Mouse (Mus musculus) heart, postnatal 0 days (tissue): Measurements from ENCODE around the gene Klf7. TPM values are rescaled to one million over a fixed set of nuclear protein-coding genes. Genes with fewer than 3 reads are reported as not detected.

ENCODE experiments used
- ATAC-seq: fragments of 200-750 bp; cut with Nextera tagmentation; 2 replicates; pipeline ENCODE4 v1.8.0; 2017; ENCODE audit warnings: low read depth, moderate number of reproducible peaks, moderate library complexity; ENCODE audit not compliant: insufficient read depth
- DNase-seq: peaks from one replicate; pipeline ENCODE4 v3.0.0-alpha.2; 2016; ENCODE audit warnings: low spot score
- H3K27ac ChIP-seq: fragments of 300-500 bp; sonication (generic); 2 replicates; pipeline ENCODE4 v1.5.1; 2014; ENCODE audit warnings: low read depth, mild to moderate bottlenecking
- H3K27me3 ChIP-seq: fragments of 300-500 bp; sonication (generic); 2 replicates; pipeline ENCODE4 v1.6.1; 2014; ENCODE audit warnings: low read length, mixed read lengths; ENCODE audit not compliant: control insufficient read depth, insufficient read depth
- H3K36me3 ChIP-seq: fragments of 300-500 bp; sonication (generic); replicated peaks from 2 replicates; pipeline ENCODE4 v1.6.1; 2014; ENCODE audit warnings: low read length, mixed read lengths; ENCODE audit not compliant: control insufficient read depth, insufficient read depth
- H3K4me1 ChIP-seq: fragments of 300-500 bp; sonication (generic); 2 replicates; pipeline ENCODE4 v1.6.1; 2014; ENCODE audit warnings: antibody characterized with exemption; ENCODE audit not compliant: control insufficient read depth, insufficient read depth
- H3K4me2 ChIP-seq: fragments of 300-500 bp; sonication (generic); 2 replicates; pipeline ENCODE4 v1.6.1; 2014; ENCODE audit warnings: low read depth, mild to moderate bottlenecking, low read length, moderate library complexity
- H3K4me3 ChIP-seq: fragments of 300-500 bp; sonication (generic); 2 replicates; pipeline ENCODE4 v1.5.1; 2014; ENCODE audit warnings: low read depth, low read length
- H3K9ac ChIP-seq: fragments of 300-500 bp; sonication (generic); replicated peaks from 2 replicates; pipeline ENCODE4 v1.6.1; 2014; ENCODE audit warnings: low read depth, low read length, mixed read lengths
- H3K9me3 ChIP-seq: fragments of 300-500 bp; sonication (generic); replicated peaks from 2 replicates; pipeline ENCODE4 v1.6.1; 2016; ENCODE audit warnings: low read length; ENCODE audit not compliant: control insufficient read depth
- CTCF ChIP-seq: IDR thresholded peaks from 2 replicates; pipeline ENCODE4 v1.5.1; 2016; ENCODE audit warnings: antibody characterized with exemption, control low read depth, low read depth
- EP300 ChIP-seq: IDR thresholded peaks from 2 replicates; pipeline ENCODE4 v1.6.1; 2016; ENCODE audit warnings: antibody characterized with exemption, low read depth
- WGBS: fragments of 180-500 bp; shearing (Covaris S2); extraction: QIAGEN DNeasy Blood & Tissue Kit; methylation state at CpG from one replicate; pipeline ENCODE4 v1.1.7; 2014; 5-methylcytosine and 5-hydroxymethylcytosine counted together
- polyA plus RNA-seq: library from polyadenylated mRNA; unstranded; fragments of >200 nt; fragmentation: Nextera tagmentation; extraction: Ambion mirVana; gene quantifications from 2 replicates; pipeline ENCODE4 v1.2.1, GENCODE M21; 2015
- total RNA-seq: library from RNA; depleted of rRNA; stranded (reverse); fragments of >200 nt; gene quantifications from 2 replicates; pipeline ENCODE4 v1.2.3, GENCODE M21; 2014; ENCODE audit warnings: low replicate concordance

Klf7 gene
- total and polyA plus RNA-seq, 2 experiments from 2014 or later = 8.6 to 17.4 TPM

DNA sequence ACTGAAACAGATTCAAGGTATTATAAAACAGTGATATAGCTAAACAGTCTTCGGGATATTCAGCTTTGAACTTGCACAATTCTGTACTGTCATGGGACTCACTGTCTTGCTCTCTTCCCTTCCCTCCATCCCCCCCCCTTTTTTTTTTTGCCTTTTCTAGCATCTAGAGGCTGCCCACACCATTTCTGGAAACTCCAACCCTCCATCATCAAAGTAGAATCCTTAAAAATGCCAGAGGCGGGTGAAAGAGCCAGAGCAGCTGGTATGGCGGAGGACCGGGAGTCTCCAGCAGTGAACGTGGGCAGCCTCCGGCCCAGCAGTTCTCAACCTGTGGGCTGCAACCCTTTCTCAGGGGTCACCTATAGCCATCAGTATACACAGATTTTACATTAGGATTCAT lies 84.3 kb downstream of the Klf7 start:
- Histone ChIP-seq H3K4me1 (peaks cover 49% of the 10 kb centered on the region), H3K9ac (no peak overlapping the region), H3K27ac (no peak overlapping the region), H3K27me3 (no peaks in the 10 kb centered on the region), H3K4me3 (no peak overlapping the region), H3K9me3 (no peaks in the 10 kb centered on the region), H3K36me3 (peaks cover 36% of the 10 kb centered on the region), H3K4me2 (no peak overlapping the region)
- DNase-seq = no peak
- no peak for ATAC-seq
- TF ChIP-seq EP300 = no peak
- TF ChIP-seq CTCF = no peak
- WGBS = 83% methylated on average over 6 of the region's 6 CpGs

DNA sequence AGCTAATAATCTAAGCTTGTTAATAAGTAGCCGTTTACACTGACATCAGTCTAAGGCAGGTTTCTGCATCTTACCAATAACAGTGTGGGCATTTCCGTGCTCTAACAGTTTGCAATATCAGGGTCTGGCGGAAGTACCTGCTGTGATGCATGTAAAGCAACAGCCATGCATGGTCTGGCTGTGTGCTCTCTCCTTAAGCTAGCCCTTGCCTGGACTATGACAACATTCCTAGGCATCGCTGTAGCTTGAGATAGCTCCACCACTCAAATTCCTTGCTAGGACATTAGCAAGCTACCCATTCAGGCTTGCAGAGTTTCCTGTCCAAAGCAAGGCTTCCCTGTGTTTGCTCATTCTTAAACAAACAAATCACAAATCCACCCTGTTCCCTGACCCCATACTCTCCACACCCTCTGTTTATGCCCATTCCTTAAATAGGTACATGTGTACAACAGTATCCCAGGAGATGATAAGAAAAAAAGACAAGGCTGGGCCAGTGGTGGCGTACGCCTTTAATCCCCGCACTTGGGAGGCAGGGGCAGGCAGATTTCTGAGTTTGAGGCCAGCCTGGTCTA lies 85.1 kb downstream of the Klf7 start:
- no peak for ATAC-seq
- WGBS = 65% methylated on average over 7 of the region's 7 CpGs
- H3K36me3 ChIP-seq = peaks cover 36% of the 10 kb centered on the region

DNA sequence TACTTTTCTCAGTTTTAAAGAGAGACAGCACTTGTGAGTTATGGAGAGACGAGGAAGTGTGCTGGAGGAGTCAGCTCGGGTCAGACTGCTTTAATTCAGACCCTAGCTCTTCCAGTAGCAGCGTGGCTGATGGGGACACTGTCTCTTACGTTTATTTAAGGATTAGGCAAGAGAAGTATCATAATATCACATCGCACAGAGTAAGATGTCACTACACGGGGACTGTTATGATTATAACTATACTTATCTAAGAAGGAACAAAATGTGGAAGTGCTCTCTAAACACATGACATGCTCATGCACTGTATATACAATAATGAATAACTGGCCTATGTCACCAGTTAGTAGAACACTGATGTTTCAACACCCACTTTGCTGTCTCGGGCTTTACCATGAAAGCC lies 86.3 kb downstream of the Klf7 start:
- WGBS = 46% methylated on average over 7 of the region's 7 CpGs
- Histone ChIP-seq H3K9me3 (no peaks in the 10 kb centered on the region), H3K27ac (peak overlapping the region; percentile 65; the same call in 1 of the 2 replicates), H3K9ac (no peak overlapping the region), H3K36me3 (peaks cover 36% of the 10 kb centered on the region), H3K4me1 (peaks cover 45% of the 10 kb centered on the region), H3K4me2 (no peak overlapping the region), H3K4me3 (no peak overlapping the region), H3K27me3 (no peaks in the 10 kb centered on the region)
- no peak for DNase-seq
- no peak for ATAC-seq
- TF ChIP-seq EP300 (no peak), CTCF (no peak)

More for the DNA sequence above, 85.1 kb downstream of the Klf7 start:
- peaks cover 49% of the 10 kb centered on the region for H3K4me1 ChIP-seq
- no peak overlapping the region for H3K9ac ChIP-seq
- H3K27me3 ChIP-seq = no peaks in the 10 kb centered on the region
- DNase-seq = no peak
- no peak overlapping the region for H3K4me3 ChIP-seq
- no peaks in the 10 kb centered on the region for H3K9me3 ChIP-seq
- H3K27ac ChIP-seq = no peak overlapping the region
- TF ChIP-seq EP300 (no peak), CTCF (no peak)
- no peak overlapping the region for H3K4me2 ChIP-seq

DNA sequence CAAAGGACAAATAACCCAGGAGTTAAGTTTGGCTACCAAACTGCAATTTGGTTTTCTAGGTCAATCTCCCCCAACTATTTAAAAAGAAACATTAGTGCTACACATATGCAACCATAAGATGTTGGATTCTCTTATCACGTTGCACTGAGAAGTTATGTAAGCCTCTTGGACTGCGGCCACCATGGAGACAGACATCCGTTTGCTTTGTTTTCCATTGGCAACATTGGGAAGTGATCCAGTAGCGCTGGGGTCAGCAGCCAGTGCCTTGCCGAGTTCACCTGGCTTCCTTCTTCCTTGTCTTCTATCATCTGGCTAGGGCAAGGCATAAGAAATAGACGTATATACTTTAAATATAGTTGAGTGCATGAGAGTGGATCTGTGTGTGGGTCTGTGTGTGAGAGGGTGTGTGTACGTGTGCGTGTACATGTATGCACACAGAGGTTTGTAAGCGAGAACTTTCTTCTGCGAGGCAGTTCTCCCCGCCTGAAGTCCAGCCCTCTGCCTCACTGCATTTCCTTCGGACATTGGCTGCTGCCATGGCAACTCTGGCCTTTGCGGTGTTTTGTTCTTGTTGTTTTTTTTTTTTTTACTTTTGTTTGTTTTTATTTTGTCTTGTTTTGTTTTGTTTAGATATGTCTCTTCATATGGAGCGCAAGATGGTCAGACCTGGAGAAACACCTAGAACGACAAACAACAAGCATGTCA lies 86.8 kb downstream of the Klf7 start:
- peaks cover 39% of the 10 kb centered on the region for H3K4me1 ChIP-seq

DNA sequence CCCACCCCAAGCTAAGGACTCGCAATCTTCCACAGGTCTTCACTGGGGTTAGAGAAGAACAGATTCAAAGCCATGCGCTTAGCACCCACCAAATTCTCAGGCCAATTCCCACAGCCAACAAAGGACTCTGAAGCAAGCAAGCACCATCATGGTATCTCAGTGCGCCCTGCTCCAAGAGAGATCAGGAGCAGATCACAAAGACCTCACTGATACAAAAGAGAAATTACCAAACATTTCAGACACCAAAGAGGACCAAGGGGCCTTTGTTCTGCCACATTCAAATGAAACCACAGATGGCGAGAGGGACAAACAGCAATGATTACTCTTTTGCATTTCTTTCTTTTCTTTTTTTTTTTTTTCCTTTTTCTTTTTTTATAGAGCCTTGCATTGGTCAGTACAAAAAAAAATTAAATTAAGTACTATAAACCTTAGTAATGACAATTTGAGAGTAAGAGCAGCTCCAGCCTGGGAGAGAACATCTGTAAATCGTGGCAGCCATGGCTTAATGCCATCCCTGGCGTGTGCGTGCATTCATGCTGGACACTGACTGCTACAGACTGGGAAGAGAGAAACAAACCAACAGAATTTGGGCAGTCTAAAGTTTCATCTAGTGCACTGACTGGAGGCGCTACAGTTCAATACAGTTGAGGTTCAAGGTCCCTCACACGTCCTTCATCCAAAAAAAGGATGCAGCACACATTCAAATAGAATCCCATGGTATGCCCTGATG lies 89.4 kb downstream of the Klf7 start:
- DNase-seq = no peak
- 92% methylated on average over 9 of the region's 9 CpGs for WGBS

More for the DNA sequence above, 86.8 kb downstream of the Klf7 start:
- H3K4me3 ChIP-seq = no peak overlapping the region
- ATAC-seq (no peak), DNase-seq (peak; percentile 49)
- H3K36me3 ChIP-seq = peaks cover 33% of the 10 kb centered on the region
- H3K4me2 ChIP-seq = no peak overlapping the region
- H3K9me3 ChIP-seq = no peaks in the 10 kb centered on the region
- TF ChIP-seq EP300 = no peak
- TF ChIP-seq CTCF = no peak
- WGBS = 58% methylated on average over 15 of the region's 15 CpGs
- no peak overlapping the region for H3K9ac ChIP-seq
- no peaks in the 10 kb centered on the region for H3K27me3 ChIP-seq
- peak overlapping the region; percentile 65 for H3K27ac ChIP-seq

More for the DNA sequence above, 89.4 kb downstream of the Klf7 start:
- Histone ChIP-seq H3K9me3 (no peaks in the 10 kb centered on the region), H3K27me3 (no peaks in the 10 kb centered on the region), H3K27ac (no peak overlapping the region), H3K4me1 (peaks cover 14% of the 10 kb centered on the region), H3K4me2 (no peak overlapping the region), H3K4me3 (no peak overlapping the region), H3K9ac (no peak overlapping the region), H3K36me3 (peaks cover 30% of the 10 kb centered on the region)
- TF ChIP-seq CTCF (no peak), EP300 (no peak)
- ATAC-seq = no peak
